Mouse (Mus musculus) retina, embryonic 14.5 days (tissue): ENCODE results near the gene Klk1b8.
"Not testable (repeated sequence)": the region's sequence is repeated elsewhere in the genome, so short reads cannot be mapped to it uniquely, and the experiment has no call there.

Experiments
- DNase-seq: peaks from one replicate; pipeline ENCODE4 v3.0.0-alpha.2; 2015; ENCODE audit warnings: low spot score

Klk1b8 gene

DNA sequence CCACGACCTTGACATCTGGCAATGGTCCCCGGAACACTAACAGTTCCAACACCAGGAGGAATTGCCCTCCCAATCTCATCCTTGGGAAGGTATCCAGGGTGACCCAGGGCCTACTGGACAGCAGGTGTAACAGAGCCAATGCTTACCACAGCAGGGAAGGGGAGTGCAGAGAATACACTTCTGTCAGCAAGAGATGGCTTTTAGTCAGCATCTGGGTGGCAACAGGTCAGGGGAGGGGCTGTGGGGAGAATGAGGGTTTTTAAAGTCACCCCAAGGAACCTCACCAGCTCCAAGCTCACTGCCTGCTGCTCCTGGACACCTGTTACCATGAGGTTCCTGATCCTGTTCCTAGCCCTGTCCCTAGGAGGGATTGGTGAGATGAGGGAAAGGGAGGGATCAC is at the start of gene Klk1b8:
Klk1b8 (plus strand) TSS at position 301 of the 400 bp plus-strand sequence.
- DNase-seq: no peak

DNA sequence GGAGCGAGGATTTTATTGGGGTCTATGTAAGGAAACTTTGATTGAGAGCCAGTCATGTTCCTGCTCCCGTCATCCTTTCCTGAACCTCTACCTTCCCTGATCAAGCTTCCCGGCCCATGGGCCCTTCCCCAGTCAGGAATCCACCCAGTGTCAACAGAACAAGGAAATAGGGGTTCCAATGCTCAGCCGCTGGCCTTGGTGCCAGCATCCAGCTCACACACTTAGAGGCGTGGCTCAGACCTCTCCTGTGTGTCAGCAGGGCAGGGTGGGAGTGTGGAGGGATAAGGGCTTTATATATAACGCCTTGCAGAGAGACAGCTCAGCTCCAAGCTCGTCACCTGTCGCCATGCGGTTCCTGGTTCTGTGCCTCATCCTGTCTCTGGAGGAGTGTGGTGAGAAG is 35.6 kb upstream of the Klk1b8 start:
- no peak for DNase-seq

DNA sequence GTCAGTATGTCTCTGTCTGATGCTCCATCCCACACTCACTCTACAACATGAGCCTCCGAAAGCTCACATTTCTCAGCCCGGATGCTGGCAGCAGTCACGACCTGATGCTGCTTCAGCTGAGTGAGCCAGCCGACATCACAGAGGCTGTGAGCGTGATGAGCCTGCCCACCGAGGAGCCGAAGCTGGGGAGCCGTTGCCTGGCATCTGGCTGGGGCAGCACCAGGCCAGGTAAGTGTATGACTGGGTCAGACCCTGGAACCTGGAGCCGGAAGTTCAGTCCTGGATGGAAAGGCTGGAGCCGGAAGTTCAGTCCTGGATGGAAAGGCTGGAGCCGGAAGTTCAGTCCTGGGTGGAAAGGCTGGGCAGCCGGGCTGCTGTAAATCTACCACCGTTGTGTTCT is 32.0 kb upstream of the Klk1b8 start:
- DNase-seq: no peak

DNA sequence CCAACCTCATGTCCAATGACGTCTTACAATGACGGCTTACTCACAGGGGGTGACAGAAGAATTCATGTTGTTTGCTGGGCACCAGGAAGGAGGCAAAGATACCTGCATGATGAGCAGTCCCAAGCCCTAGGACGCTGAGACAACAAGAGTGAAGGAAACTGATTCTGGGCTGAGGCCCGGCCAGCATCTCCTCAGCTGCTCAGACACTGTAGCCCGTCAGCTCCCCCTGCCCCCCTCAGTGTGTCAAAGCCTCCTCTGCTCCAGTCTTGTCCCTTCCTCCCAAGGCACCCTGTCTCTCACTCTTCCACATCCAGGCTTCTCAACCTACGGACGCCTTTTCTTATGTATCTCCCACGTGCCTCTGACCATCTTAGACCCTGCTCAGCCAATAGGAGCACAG is 31.6 kb upstream of the Klk1b8 start:
- DNase-seq: no peak

DNA sequence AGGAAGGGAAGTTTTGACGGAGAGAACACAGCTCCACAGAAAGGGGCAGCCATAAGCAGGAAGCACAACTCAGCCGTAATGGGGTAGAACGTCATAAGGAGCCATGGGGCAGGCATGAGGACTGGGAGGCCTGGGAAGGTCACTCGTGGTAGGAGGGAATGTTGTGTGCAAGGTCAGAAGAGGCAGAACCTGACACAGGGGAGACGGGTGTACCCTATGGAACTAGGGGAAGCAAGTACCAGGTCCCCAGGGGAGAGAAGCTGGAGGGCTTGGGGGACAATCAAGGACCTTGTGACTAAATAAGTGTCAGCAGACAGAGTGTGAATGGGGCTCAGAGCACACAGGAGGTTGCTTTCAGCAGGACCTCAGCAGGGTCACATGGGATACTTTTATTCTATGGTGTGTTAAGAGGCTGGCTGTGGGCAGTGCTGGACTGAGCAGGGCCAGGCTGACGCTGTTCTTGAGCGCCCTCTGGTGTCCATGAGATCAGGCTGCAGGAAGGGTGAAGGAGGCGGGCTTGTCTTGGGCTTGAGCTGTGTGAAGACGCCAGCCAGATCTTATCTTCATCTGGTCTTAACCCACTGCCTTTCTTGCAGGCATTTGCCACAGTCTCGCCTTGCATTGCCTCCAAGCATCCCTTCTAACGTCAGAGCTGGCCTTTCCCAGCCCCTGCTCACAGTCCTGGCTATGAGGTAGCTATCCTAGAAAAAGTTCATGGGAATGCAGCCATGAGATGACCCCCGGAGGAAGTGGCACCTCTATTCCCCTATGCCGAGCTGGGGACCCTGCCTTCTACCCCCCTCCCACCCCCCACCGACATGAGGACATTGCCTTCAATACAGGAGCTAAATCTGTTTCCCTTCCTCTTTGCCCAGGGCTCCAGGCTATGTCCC is 30.7 kb upstream of the Klk1b8 start:
- peak; percentile 87 for DNase-seq

DNA sequence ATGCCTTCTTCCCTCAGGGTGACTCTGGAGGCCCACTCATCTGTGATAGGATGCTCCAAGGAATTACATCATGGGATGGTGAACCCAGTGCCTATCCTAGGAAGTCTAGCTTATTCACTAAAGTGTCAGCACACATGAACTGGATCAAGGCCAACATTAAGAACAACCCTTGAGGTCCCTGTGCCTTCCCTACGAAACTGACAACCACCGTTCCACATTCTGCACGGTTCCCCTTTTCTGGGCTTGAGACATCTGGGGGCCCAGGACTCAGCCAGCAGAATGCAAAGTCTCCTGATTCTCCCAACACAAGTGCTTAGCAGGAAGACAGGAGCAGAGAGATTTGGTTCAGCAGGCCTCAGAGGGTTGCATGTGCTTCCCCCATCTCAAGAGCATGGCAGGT is 29.9 kb upstream of the Klk1b8 start:
- no peak for DNase-seq

DNA sequence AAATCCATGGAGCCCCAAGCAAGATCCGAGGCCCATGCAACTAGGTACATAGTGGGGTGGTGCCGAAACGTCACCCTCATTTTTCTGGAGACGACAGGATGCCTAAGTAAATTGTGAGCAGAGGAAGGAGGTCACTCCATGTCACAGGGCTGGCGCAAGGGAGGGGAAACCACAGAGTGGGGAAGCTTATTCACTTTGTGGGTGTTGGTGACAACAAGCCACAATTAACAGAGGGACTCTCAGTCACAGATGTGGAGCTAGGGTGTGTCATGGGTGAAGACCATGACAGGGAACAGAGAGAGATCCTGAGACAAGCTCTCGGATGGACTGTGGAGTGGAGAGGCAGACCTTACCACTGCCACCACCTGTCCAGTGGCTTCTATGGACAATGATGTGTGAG is 29.4 kb upstream of the Klk1b8 start:
- DNase-seq: no peak

DNA sequence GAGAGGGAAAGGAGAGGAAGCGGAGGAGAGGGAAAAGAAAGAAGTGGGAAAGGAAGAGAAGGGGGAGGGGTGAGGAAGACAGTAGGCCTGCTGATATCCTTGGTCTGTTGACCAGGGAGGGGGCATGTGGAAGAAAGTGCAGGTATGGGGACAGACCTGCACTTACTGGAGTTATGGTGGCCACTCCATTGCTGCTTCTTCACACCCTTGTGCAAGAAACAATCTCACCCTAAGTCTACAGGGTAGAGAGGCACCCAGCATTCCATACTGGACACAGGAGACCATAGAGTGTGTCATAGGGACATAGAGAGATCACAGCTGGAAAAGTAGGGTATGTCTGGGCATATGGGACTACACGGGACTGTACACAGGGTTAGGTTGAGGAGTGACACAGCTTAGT is 28.5 kb upstream of the Klk1b8 start:
- DNase-seq: no peak

DNA sequence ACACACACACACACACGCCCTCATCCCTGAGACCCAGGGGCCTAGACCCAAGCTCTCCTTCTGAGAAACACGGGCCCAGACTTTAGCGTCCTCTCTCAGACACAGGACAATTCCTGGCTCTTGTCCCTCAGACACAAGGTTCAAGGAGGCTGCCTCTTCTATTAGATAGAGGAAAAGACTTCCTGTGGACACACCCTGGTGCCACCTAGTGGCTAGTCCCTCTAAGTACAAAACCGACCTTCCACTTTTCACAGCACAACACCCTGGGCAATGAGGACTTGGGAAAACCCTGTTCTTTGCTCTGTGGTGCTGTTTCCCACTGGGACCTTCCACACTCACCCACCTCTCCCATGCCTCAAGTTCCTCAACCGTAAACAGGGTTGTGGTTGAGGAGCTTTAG is 24.5 kb upstream of the Klk1b8 start:
- peak; percentile 55 for DNase-seq

DNA sequence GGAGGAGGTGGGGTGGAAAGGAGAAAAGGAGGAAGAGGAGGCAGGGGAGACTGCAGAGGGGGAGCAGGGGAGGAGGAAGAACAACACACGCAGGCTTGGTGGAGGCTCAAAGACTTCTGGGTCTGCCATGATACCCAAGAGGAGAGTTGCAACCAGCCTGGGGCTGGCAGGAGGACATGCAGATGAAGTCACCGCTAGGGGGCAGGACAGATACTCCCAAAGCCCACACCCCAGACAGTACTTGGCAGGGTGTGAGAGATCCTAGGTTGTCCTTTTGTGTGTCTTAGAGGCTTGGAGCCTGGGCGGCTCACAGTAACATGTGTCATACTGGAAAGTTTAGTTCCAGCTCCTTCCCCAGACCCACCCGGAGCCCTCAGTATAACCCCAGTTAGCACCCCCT is 21.9 kb upstream of the Klk1b8 start:
- peak; percentile 67 for DNase-seq

DNA sequence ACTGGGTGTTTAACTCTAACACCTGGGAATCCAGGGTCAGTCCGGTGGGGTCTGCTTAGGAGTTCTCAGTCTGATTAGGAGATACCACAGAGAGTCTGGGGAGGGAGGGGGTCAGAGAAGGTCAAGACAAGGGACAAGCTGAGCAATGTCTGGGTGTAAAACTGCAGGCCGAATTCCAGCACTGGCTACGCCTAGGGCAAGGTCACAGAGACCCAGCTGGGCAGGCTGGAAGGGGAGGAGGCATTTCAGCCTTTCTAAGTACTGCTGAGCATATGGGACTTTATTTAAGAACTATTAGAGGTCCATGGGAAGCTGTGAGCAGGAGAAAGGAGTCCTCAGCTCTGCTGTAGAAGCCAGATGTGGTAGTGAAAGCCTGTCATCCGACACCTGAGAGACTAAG is 18.1 kb upstream of the Klk1b8 start:
- DNase-seq: no peak

DNA sequence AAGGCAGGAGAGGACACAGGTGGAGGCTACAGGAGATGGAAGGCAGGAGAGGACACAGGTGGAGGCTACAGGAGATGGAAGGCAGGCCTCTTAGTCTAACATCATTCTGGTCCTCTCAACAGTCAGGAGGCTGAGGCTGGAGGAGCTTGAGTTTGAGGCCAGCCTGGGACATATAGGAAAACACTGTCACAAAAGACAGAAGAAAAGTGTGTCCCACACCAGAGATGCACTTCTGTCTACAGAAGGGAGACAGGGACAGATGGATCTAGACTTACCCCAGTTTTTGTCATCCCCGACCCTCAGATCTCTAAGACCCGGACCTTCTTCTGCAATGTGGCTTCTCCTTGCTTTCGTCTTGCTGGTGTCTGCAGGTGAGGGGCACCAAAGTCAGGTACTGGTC is 17.0 kb upstream of the Klk1b8 start, which contains the start of gene Klk15:
Klk15 (plus strand) TSS at position 301 of the 400 bp plus-strand sequence.
- DNase-seq: no peak

DNA sequence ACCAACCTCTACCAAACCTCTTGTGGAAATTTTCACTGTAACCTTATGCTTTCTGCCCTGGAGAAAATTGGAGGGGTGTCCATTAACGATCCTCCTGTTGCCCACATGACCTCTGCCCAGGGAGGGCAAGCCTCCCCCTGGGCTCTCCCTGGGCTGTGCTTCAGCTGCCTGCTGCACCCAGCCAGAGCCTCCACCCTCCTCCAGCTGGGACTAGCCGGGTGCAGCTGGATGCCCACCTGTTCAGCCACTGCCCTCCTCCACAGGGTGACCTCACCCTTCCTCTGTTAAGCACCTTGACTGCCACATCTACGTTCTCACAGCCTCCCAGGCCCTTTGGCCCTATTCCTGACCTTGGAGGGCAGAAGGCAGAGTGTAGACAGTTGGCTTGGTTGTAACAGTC is 15.7 kb upstream of the Klk1b8 start:
- DNase-seq: no peak

DNA sequence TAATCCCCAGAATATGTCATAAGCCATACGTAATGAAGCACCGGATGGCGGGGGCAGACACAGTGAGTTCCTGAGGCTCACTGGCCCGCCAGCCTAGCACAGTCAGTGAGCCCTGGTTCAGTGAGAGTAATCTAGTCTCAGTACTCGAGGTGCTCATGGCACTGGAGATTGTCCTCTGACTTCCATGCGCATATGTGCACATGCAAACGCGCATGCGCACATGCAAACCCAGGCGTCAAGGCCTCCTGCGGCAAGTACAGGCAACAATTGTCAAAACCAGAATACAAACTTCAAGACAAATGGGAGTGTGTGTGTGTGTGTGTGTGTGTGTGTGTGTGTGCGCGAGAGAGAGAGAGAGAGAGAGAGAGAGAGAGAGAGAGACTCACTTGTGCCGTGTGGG is 13.9 kb upstream of the Klk1b8 start:
- DNase-seq: no peak

DNA sequence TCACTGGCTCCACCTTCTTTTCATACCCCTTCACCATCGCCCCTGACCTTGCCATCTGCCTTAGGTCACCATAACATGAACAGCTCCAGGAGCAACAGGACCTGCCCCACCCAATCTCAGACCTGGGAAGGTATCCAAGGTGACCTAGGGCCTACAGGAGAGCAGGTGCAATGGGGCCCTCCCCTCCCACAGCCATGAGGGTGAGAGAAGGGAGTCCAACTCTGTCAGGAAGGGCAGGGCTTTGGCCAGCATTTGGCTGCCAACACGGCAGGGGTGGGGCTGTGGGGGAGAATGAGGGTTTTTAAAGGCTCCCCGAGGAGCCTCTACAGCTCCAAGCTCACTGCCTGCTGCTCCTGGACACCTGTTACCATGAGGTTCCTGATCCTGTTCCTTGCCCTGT is 8.2 kb upstream of the Klk1b8 start:
- not testable (repeated sequence) for DNase-seq

DNA sequence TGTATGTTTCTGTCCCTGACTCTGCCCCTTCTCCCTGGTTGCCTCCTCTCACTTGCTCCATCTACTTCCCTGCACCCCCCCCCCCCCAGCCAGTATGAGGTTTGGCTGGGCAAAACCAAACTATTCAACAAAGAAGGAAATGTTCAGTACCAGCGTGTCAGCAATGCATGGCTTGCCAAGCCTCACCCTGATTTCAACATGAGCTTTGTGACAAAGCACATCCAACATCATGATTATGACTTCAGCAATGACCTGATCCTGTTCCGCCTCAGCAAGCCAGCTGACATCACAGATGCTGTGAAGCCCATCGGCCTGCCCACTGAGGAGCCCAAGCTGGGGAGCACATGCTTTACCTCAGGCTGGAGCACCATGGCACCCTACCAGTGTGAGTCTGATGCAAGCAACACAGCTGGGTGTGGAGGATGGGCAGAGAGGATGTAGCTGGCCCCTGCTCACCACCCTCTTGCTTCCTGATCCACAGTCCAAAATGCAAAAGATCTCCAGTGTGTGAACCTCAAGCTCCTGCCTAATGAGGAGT is 5.7 kb upstream of the Klk1b8 start:
- DNase-seq: no peak

DNA sequence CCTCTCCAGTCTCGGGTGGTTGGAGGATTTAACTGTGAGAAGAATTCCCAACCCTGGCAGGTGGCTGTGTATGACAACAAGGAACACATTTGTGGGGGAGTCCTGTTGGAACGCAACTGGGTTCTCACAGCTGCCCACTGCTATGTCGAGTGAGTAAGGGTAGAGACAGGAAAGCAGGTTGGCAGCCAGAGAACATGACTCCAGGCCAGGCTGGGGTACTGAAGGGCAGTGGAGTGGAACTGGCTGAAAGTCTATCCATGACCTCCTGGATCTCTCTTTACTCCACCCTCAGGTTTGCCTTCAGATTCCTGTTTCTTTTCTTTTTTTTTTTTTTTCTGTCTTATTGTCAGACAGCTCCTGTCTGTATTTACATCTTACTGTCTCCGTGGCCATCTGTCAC is 2.2 kb downstream of the Klk1b8 start:
- no peak for DNase-seq

DNA sequence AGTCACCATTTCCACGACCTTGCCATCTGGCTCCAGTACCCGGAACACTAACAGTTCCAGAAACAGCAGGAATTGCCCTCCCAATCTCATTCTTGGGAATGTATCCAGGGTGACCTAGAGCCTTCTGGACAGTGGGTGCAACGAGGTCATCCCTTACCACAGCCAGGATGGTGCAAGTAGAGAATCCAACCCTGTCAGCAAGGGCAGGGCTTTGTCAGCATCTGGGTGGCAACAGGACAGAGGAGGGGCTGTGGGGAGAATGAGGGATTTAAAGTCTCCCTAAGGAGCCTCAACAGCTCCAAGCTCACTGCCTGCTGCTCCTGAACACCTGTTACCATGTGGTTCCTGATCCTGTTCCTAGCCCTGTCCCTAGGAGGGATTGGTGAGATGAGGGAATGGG is 16.0 kb downstream of the Klk1b8 start, which contains the start of gene Klk1b1:
Klk1b1 (plus strand) TSS at position 301 of the 400 bp plus-strand sequence.
- DNase-seq: no peak

DNA sequence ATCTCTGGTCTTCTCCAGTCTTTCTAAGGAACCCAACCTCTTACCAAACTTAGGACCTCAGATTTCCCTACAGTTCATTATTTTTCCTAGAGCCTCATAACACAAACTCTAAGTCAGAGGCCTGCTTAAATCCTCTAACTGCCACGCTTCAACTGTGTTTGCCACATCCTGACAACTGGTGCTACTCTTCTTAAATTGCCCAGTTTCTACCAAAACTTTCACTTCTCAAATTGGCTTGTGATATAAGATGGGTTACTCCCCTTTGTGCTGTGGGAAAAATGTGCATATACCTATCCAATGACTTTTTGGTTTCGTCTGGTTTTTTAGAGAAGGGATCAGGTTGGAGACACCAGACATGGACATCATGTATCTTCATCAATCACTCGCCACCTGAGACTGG is 16.6 kb downstream of the Klk1b8 start:
- DNase-seq: no peak

DNA sequence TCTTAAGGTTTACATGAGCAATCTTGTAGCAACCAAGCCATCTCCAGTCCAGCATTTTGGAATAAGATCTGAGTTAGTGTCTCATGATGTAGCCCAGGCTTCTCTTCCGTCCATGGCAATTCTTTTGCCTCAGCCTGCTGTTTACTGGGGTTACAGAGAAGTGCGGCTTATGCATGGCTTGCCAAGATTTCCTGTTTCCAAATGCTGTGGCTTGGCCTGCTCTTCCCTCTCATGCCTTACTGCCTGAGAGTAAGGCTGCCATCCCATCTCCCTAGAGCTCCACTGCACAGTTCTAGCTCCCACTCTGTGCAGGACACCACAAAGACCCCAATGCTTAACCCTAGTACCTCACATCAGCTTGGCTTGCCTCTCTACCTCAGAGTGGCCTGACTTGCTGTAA is 17.1 kb downstream of the Klk1b8 start:
- DNase-seq: no peak

DNA sequence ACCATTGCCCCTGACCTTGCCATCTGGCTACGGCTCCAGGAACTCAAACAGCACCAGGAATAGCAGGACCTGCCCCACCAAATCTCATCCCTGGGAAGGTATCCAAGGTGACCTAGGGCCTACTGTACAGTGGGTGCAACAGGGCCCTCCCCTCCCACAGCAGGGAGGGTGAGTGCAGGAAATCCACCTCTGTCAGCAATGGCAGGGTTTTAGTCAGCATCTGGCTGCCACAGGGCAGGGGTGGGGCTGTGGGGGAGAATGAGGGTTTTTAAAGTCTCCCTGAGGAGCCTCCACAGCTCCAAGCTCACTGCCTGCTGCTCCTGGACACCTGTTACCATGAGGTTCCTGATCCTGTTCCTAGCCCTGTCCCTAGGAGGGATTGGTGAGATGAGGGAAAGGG is 25.3 kb downstream of the Klk1b8 start, which contains the start of gene Klk1b9:
Klk1b9 (plus strand) TSS at position 301 of the 400 bp plus-strand sequence.
- DNase-seq: not testable (repeated sequence)

DNA sequence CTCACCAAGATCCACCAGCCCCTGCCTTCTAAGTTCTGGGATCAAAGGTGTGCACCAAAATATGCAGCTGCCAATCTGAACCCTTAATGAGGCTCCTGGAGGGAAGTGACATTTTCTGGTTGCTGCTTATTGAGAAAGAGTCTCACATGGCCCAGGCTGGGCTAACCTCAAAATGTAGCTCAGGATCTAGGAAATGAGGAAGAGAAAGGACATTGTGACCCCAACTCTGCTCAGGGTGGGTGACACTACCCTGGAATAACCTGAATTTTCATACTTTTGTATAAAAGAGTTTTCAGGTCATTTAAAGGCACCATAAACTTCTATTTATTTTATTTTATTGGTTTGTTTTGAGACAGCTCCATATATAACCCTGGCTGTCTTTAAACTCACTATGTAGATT is 35.2 kb downstream of the Klk1b8 start:
- no peak for DNase-seq

DNA sequence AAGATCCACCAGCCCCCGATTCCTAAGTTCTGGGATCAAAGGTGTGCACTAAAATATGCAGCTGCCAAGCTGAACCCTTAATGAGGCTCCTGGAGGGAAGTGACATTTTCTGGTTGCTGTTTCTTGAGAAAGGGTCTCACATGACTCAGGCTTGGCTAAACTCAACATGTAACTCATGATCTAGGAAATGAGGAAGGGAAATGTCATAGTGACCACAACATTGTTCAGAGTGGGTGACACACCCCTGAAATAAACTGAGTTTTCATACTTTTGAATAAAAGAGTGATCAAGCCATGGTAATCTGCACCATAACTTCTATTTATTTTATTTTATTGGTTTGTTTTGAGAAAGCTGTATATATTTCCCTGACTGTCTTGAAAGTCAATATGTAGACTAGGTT is 44.4 kb downstream of the Klk1b8 start:
- not testable (repeated sequence) for DNase-seq

DNA sequence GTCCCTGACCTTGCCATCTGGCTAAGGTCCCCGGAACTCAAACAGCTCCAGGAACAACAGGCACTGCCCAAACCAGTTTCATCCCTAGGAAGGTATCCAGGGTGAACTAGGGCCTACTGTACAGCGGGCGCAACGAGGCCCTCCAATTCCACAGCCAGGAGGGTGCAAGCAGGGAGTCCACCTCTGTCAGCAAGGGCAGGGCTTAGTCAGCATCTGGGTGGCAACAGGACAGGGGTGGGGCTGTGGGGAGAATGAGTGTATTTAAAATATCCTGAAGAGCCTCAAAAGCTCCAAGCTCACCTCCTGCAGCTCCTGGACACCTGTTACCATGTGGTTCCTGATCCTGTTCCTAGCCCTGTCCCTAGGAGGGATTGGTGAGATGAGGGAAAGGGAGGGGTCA is 45.1 kb downstream of the Klk1b8 start, which contains the start of gene Klk1b11:
Klk1b11 (plus strand) TSS at position 301 of the 400 bp plus-strand sequence.
- DNase-seq: not testable (repeated sequence)
